Mouse (Mus musculus) heart, postnatal 25 days (tissue): ENCODE measurements around the gene Ccdc191. TPM values are rescaled to one million over a fixed set of nuclear protein-coding genes. Genes with fewer than 3 reads are reported as not detected.
A peak's percentile ranks its signal among the peaks of the same experiment; 100 is the strongest.

Experiments used
- DNase-seq: peaks from one replicate; pipeline ENCODE4 v3.0.0; 2022; ENCODE audit warnings: low spot score
- intact Hi-C: fragments of 180-260 bp; cut with DNase I; formaldehyde crosslinking; loops from one replicate; pipeline ENCODE4 v1.15.1; 2025
- total RNA-seq, 2 experiments: library from RNA; stranded (reverse); gene quantifications; 2 replicates each; pipeline ENCODE4 v1.2.3; 2021

The Ccdc191 gene
- 1 to 10 TPM; 2.2 to 3.3 TPM for total RNA-seq

DNA sequence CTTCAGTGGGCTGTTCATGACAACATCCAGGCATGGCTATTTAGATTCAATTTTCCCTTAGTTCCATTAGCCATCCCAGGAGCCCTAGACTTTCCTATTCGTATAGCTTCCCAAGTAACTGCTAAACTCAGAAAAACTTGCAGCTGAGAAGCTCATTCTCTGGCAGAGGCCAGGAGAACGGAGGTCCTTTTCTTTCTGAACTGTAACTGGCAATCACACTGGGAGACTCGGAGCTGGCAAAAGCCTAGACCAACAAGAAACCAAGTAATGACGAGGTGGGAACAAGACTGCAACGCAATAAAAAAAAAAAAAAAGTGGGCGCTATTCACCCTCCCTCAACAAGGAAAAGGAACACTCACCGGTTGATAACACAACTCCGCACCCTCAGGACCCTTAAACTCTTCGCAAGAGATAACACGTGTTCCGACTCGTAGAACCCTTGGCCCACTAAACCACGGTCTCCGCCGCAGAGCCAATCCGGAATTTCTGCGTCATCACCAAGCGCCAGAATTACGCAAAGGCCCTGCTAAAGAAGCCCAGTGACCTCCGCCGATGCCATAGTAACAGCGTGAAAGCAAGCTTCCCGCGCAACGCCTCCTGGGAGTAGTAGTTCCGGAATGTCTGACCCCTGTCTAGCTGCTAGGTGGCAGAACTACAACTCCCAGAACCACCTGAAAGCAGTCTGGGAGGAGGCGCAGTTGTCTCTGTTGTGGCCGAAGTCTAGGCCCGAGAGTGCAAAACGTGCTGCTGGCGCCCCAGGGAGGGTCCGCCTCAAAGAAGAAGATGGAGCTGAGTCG lies at the start of gene Ccdc191:
TSS of gene Ccdc191 (plus strand) at position 593 of the 797 bp plus-strand sequence.
- intact Hi-C loops: loop anchor here (10.0 kb wide), 1 partner anchor 245 kb away; the partner anchor contains the start of genes Atp6v1a and Naa50
- peak; percentile 99 for DNase-seq

DNA sequence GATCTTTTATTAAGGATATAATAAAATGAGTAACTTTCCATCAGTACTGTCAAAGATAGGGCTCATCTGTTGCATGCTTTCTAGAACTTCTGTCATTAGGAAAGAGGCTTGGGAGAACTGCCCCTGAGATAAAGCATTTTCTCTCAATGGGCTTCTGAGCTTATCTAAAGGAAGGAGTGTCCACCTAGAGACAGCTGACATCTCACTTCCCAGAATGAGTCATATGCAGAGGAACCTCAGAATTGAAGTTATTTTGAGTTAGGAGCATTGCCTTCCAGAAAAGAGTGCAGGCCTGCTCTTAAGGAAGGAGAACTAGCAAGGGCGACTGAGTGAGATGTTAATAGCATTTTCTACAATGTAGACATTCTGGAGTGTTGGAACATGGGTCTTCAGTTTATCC lies 48.4 kb upstream of the Ccdc191 start:
- DNase-seq: no peak

DNA sequence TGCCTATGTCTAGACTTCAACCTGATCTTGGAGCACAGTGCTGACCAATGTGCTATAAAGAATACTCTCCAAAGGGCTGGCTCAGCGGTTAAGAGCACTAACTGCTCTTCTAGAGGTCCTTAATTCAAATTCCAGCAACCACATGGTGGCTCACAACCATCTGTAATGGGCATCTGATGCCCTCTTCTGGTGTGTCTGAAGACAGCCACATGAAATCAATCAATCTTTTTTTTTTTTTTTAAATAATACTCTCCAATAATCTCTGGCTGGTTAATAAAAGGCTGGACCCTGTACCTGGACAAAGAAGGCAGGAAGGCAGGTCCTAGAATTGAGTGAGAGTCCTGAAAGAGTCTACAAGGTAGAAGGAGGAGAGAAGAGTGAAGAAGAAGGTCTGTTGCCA lies 39.8 kb upstream of the Ccdc191 start:
- DNase-seq: no peak
- intact Hi-C loops: no loop called here

More for the DNA sequence above, 48.4 kb upstream of the Ccdc191 start:
- intact Hi-C loops: no loop called here

DNA sequence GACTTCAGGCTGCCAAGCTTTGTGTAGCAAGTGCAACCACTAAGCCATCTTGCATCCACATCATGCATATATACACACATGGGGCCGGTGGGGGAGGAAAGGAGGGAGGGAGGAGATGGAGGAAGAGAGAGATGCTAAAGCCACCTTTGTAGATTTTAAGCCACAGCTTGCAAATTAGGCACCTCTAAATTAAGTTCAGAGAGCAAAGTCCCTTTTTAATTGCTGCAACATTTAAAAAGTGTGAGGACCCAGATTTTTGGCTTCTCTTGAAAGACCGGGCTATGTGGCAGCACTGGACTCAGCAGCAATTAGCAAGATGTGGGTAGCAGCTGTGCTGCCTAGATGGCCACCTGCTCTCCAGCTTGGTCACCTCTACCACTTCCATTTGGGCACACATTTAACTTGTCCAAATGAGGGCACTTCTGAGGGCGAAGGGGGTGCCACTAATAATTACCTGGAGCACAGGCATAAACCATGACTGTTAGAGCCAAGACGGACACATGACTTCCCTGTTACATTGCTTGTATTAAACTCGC lies 30.6 kb upstream of the Ccdc191 start:
- intact Hi-C loops: no loop called here
- DNase-seq: no peak

DNA sequence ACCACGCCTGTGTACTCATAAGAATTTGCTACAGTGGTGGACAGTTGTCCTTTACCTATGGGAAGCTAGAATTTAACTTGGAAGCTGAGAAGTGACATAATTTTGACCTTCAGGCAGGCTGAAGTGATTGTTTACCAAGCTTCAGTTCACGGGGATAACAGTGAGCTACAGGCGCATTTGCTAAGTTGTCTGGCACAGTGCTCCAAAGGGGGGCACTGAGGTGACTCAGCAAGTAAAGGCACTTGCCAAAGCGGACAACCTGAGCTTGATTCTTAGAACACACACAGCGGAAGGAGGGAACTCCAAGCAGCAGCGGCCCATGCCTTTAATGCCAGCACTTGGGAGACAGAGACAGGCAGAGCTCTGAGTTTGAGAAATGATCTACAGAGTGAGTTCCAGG lies 29.0 kb upstream of the Ccdc191 start:
- intact Hi-C loops: no loop called here
- no peak for DNase-seq

DNA sequence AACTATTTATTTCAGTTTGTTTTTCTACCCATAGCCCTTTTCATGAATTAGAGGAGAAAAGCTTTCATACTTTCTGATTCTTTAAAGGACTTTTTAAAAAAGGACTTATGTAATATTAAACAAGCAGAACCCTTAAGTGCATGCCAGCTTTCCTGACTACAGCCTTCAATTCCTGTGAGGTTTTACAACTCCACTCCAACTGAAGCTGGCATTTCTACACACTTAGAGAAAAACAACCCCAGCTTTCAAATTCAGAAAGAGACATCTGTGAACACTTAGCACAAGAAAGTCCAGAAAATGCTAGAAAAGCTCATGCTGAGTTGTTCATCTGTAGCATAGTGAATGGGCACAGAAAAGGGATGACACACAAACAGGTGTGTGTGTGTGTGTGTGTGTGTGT lies 19.8 kb upstream of the Ccdc191 start:
- intact Hi-C loops: no loop called here

DNA sequence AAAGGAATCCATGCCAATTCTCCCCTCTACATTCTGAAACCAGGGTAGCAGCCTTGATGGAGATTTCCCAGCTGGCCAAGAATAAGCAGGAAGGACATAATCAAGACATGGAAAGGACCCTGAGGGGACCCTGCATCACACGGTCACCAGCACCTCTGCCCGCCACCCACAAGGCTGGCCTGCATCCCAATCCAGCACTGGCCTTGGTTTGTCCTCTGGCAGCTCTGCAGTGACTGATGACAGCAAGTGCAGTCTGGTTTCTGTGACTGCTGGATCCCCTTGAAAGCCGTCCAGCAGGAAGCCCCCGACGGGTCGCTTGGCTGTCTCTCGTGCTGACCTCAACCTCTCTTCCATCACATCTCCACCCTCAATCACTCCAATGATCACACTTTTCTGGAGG lies 18.2 kb upstream of the Ccdc191 start:
- DNase-seq: no peak
- intact Hi-C loops: no loop called here

More for the DNA sequence above, 19.8 kb upstream of the Ccdc191 start:
- DNase-seq: no peak

DNA sequence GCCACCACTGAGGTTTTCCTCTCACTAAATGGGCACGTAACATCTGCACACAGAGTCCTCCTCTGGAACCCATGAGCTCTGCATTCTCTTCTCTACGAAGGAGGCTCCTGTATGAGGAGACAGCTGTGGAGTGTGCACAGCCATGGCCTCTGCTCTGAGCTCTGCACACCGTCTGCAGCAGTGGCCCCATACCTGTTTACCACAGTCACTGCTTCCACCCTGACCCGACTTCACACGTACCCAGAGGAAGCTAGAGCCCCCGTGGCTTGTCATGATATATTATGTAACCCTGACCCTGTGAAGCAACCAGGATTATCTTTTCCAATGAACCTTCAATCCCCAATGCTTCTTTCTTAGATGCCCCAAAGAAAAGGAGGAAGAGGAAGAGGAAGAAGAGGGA lies 9.8 kb upstream of the Ccdc191 start:
- intact Hi-C loops: no loop called here
- DNase-seq: no peak

DNA sequence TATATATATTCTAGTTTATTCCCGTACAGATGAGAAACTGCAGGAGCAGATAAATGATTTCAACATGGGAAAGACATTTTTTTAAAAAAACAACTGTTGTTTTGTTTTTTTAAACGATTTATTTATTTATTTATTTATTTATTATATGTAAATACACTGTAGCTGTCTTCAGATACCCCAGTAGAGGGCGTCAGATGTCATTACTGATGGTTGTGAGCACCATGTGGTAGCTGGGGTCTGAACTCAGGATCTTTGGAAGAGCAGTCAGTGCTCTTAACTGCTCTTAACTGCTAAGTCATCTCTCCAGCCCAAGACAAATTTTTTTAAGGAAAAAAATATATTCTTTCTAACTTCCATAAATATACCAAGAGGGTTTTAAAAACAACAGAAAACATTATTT lies 8.0 kb upstream of the Ccdc191 start:
- no peak for DNase-seq
- intact Hi-C loops: no loop called here

DNA sequence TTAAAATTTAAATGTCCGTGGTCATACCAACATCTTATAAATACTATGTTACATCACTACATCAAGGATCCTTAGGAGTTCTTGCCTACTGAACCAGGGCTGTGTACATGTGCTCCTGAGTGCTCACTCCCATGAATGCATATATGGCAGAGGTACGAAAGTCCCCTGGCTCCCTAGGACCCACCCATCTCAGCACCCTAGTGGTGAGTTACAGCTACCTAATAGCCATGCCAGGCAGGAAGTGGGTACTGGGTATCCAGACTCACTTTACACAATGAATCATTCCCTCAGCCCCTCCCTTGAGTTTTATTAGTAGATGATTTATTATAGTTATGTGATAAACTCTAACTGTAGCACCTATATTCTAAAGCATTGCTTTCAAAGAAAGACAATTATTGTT lies 7.3 kb upstream of the Ccdc191 start:
- intact Hi-C loops: no loop called here

DNA sequence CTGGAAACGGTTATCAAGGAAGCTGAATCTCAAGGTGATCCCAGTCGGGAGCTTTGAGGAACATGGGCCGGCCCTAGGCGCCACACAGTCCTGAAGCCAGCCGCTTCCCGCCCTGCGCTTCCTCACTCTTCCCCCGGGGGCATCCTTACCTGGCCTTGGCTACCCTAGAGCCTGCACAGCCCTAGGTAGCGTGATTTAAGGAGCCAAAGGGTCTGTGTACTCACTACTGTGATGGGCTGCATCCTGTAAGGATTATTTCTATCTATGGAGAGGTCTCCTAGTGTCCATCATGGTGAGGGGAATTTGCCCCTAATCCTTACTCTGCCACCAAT lies 371 bp downstream of the Ccdc191 start:
- intact Hi-C loops: loop anchor here (10.0 kb wide), 1 partner anchor 245 kb away; the partner anchor contains the start of genes Atp6v1a and Naa50
- DNase-seq: no peak

More for the DNA sequence above, 7.3 kb upstream of the Ccdc191 start:
- no peak for DNase-seq

DNA sequence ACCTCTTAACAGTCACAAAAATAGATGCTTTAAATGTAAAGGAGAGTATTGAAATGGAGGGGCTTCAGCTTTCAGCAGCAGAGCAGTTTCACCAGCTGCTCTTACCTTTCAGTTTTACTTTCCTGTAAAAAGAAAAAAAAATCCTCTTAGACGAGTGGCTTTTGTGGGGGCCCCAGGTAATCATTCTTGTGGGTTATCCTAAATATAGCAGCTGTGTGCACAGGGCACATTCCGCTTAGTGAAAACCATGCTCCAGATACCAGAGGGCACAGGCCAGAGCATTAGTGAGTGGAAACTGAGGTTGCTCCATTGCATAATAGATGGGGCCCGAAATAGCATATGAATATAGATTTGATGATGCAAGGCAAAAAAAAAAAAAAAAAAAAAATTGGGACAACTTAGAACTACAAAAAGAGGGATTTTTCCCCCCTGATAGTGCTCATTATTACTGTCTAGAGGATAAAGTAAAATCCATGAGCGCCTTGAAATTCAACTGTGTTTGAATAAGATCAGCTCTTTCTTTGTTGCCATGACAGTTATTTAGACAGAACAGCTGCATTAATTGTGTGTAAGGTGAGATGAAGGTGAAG lies 1.2 kb downstream of the Ccdc191 start:
- intact Hi-C loops: loop anchor here (10.0 kb wide), 1 partner anchor 244 kb away; the partner anchor contains the start of genes Atp6v1a and Naa50
- no peak for DNase-seq

DNA sequence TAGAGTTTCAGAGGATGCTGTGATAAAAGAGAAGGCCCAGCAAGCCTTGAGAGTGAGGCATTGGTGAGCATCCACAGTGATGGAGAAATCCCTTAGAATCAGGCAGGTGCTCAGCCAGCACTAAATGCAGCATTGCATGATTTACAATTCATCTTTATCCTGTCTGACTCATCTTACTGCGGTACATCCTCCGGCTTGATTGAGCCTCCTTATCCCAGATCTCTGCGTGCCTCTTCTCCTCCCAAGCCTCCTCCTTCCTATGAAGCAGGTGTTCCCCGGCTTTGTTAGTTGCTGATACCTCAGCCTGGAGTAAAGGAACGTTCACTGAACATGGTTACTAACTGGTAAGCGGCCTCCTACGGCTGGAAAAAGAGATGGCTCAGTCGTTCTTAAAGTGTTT lies 4.9 kb downstream of the Ccdc191 start:
- DNase-seq: no peak
- intact Hi-C loops: loop anchor here (10.0 kb wide), 1 partner anchor 240 kb away; the partner anchor contains the start of genes Atp6v1a and Naa50

DNA sequence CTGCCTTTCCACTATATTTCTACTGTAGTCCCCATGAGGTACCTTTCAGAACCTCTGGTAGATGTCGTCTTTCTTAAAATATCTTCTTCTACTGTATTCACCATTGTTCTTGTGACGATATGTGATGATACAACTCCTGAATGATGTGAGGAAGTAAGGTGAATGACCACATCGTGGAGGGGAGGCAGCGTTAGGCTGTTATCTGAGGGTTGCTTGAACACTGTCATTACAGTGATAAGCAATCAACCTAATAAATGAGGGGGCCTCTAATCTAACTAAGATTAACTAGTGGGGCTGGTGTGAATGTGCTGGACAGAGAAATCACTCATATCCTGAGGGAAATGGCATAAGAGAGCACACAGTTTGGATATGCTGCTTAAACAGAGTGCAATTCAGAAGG lies 10.5 kb downstream of the Ccdc191 start:
- DNase-seq: no peak
- intact Hi-C loops: no loop called here

DNA sequence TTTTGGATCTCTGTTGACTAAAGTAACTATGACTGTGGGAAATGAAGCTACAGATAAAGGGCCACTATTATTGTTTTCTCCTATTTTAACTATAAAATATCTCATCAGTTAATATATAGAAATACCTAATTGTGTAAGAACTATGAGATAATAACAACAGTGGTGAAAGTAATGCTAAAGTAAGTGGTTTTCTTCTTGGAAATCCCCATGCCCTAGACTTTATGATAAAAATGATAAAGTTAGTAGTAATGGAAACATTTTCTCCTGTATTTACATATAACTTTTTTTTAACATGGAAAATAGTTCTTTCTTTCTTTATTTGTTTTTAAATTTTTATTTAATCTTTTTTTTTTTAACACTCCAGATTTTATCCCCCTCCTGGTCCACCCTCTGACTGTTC lies 11.0 kb downstream of the Ccdc191 start:
- no peak for DNase-seq
- intact Hi-C loops: no loop called here

DNA sequence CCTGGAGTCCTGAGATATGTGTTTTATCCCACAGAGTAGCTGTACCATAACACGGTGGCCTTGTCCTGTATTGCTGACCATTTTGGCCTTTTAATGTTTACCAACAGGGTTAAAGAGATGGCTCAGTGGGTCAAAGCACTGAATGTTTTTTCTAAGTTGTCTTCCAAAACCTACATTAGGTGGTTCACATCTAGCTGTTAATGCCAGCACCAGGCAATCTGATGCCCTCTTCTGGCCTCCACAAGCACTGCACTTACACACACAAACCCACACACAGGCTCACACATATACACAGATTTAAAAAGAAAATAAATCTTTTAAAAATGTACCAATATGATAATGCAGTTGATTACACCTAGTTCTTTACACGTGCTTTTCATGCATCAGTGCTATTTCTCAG lies 19.3 kb downstream of the Ccdc191 start:
- intact Hi-C loops: no loop called here
- no peak for DNase-seq

DNA sequence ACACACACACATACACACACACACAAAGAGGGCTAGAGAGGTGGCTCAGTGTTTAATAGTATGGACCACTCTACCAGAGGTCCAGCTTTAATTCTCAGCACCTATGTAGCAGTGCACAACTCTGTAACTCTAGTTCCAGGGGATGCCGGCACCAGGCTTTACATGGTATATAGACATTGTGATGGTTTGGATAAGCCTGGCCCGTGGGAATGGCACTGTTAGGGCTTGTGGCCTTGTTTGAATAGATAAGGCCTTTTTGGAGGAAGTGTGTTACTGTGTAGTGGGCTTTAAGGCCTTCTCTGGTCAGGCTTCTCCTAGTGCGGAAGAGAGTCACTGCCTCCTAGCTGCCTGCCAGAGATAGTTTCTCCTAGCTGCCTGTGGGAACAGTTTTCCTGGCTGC lies 29.3 kb downstream of the Ccdc191 start:
- DNase-seq: no peak
- intact Hi-C loops: no loop called here

DNA sequence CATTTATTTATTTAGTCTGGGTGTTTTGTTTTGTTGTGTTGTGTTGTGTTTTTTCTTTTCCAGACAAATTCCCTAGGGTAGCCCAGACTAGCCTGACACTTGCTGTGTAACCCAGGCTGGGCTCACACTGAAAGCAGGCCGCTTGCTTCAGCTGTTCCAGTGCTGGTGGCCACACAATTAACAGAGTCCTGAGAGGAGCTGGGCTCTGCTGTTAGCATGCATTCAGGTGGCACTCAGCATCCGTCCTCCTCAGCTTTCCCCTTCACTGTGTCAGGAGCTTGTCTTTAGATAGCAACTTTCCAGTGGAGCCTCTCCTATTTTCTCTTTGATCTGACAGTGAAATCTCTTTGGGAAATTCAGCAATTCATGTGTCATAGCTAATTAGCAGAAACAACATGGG lies 32.4 kb downstream of the Ccdc191 start:
- intact Hi-C loops: no loop called here
- no peak for DNase-seq

DNA sequence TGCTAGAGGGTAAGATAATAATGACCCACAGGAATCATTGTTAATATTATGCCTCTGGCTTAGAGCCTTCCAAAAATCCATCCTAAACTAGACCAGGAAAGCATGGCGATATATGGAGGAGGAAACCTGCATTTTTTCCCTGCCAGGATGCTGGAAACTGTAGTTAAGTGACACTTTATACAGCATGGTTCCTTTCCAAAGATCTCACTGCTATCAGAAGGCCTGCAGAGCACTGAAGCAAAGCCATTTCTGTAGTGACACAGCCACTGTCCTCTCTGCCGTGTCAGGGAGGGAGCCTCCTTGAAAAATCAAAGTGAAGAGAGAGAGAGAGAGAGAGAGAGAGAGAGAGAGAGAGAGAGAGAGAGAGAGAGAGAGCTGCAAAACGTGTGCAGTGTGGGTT lies 33.0 kb downstream of the Ccdc191 start:
- intact Hi-C loops: no loop called here
- no peak for DNase-seq

DNA sequence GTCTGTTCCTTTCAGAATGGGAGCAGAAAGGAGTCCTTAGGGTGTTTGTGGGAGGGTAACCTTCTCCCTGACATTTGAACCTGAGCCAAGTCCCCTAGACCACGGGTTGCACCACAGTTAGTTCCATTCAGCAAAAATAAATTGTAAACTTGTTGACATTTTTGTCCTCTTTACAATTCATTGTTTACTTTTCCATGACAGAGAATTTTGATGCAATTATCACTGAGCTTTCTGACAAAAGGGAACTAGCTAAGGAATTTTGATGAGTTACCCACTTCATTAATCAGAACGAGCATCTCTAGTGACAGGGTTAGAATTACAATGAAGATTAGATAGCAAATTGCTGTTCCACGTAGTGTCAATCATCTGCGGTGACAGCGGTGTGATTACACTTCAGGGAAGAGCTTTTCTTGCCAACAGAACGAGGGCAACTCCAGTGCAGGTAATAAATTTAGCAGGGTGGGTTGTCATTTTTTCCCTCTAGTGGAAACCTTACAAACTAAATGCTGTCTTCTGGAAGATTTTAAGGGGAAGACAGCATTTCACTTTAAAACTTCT lies 35.5 kb downstream of the Ccdc191 start:
- no peak for DNase-seq
- intact Hi-C loops: no loop called here

DNA sequence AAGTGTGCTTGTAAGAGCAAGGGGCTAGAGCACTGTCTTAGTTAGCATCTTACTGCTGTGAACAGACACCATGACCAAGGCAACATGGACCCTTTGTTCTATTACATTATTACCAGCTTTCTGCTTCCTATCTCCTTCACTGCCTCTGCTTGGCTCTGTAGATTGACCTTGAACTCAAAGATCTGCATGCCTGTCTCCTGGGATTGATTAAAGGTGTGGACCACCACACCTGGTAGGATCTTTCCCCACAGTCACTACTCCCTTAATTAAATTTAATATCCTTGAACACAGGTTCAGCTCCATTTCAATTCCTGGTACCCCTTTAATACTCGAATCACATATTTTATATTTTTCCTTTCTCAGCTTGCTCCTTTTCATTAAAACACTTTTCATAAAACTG lies 36.2 kb downstream of the Ccdc191 start:
- intact Hi-C loops: no loop called here

More for the DNA sequence above, 36.2 kb downstream of the Ccdc191 start:
- no peak for DNase-seq
